Mouse (Mus musculus) small intestine, adult 2 months (tissue): ENCODE results near the gene Snx32.

Source experiments
- CTCF ChIP-seq: fragments of 200-500 bp; IDR thresholded peaks from 2 replicates; pipeline ENCODE4 v1.5.1; 2012; ENCODE audit warnings: low read depth, mild to moderate bottlenecking, control low read depth, inconsistent platforms, low read length, moderate library complexity, mixed read lengths; ENCODE audit not compliant: insufficient replicate concordance, insufficient read length; ENCODE audit errors: extremely low read depth
- POLR2A ChIP-seq: fragments of 200-500 bp; IDR thresholded peaks from 2 replicates; pipeline ENCODE4 v1.6.1; 2012; ENCODE audit warnings: low read depth, mild to moderate bottlenecking, control low read depth, inconsistent platforms, low read length, moderate library complexity

GRCm38 (mm10) chr19:5503687-5504086 is 6.7 kb downstream of the Snx32 start, which contains the start of gene 1700020D05Rik:
- no peak for TF ChIP-seq CTCF
- TF ChIP-seq POLR2A: no peak
